Mouse (Mus musculus): ENCODE results near the gene Fam107a.

Gene Fam107a

DNA sequence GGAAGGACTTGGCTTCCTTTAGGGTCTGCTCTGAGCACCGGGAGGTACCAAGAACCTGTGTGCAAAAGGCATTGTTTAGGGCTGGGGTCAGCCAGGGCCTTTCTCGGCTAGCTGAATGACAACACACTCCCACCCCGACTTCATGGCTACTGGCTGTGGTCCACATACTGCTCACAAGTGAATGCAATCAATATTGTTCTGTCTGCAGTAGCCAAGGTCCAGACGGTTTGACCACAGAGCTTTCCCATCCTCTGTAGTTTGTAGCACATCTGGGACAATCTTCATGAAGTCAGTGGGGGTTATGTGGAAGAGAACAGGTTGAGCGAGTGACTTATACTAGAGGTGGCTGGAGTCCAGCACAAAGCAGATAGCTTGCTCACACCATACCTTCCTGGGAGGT lies 60.9 kb downstream of the Fam107a start:
- no peak for DNase-seq (ENCODE audit: low spot score in 2 of 2)

DNA sequence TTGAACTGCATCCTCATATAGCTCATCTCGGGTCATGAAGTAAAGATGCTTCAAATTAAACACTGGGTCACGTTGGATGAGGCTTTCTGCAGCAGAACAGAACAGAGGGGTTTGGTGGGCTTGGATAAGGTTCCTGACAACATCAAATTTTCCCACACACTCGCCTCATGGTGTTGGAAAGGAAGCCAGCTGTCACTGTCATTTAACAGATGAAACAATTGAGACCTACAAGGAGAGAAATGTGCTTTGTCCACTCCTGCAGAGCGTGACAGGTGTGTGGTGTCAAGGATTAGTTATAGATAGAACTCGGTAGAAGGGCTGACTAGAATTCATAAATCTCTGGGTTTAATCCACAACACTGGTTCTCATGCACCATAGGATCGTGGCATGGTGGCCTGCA lies 61.8 kb downstream of the Fam107a start:
- DNase-seq (ENCODE audit: low spot score in 2 of 2), result no peak

DNA sequence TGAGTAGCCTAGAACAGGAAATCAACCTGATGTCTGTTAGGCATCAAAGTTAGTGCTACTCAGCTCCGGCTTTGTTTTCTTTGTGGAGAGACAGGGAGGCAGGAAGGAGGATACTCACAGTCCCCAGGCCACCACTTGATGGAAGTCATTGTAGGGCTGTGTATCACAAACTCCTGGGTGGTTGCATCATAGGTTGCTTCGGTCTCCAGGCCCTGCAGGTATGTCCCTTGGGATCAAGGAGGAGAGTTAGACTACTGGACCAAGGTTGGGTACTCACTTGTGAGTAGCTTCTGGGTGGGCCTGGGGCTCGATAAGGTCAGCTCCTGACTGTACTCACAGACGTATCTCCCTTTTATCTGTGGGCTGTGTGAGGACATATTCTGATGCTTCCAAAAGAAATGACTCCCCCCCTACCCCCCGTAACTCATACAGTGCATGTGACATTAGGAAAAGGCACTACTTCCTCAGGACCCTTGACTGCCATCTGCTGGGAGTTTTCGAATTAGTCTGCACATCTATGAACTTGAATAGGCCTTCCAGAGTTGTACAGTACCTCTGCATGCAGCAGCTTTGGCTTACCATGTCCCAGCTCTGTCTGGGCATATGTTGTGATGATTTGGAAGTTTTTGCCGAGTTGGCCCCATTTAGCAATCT lies 62.6 kb downstream of the Fam107a start:
- DNase-seq (ENCODE audit: low spot score in 2 of 2), result peak; percentile 68 to 77

DNA sequence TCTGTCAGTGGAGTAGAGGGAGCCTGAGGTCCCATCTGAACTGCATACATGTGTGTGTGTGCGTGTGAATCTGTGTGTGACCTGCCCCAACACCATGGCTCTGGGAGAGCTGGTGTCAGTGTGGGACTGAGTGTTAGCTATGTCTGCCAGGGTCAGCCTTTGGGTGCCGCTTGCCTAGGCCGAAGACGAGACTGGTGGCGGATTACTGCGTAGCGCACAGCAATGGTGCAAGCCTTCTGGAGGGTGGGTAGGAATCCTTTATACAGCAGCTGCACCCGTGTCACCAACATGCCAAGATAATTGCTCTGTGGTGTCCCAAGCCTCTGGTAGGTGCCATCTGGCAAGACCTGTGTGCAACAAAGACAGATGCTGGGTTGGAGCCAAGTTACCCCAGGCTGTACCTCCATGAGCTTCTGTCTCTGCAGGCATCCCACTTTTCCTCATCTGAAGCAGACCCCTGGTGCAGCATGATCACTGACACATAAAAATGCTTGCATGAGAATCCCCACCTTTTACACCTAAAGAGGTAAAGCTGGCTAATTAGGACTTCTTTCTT lies 66.4 kb downstream of the Fam107a start:
- no peak for DNase-seq (ENCODE audit: low spot score in 2 of 2)

DNA sequence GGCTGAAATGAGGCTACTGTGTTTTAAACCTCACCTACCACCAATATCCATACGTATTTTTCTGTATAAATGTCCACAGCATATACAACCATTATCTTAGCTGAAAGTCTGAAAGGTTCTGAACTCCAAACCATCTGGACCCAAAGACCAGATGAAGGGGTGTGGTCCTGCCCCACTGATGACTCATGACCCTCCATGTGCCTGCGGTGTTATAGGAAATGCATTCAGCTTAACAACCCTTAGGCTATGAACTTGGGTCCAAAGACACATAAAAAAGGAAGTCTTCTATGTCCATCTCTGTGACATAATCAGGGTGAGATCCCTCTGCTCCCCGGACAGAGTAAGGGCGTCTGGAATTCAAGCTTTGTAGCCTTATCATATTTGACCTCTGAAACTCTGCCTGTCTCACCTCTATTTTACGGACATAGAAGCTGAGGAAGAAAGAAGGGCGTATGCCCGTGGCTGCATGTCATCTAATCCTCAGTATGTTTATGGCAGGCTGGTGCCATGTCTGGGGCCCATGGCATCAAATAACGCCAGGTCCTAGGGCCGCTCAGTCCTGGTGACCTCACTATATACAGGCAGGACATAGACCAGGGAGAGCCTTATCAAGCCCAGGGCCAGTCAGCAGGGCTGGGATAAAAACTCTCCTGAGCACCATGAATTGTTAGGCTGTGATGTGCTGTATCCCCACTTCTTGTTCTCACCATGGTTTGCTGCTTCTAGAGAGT lies 67.5 kb downstream of the Fam107a start:
- no peak for DNase-seq (ENCODE audit: low spot score in 2 of 2)

DNA sequence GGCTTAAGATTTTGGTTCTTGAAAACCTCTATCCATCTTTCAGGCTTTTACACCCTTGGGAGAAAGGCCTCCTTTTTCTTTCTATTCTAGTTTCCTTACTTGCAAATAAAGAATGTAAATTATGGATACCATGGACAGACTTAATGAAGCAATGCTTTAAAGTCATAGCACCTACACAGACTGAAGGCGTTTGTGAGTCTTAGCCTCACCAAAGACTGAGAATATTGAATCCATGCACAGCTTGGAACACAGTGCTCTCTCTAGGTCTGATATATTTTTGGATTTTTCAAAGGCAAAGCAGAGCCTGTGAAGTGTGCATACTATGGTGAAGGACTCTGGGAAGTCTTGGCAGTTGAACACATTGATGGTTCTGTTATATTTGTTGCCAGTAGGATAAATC lies 68.6 kb downstream of the Fam107a start:
- DNase-seq (ENCODE audit: low spot score in 2 of 2), result no peak

DNA sequence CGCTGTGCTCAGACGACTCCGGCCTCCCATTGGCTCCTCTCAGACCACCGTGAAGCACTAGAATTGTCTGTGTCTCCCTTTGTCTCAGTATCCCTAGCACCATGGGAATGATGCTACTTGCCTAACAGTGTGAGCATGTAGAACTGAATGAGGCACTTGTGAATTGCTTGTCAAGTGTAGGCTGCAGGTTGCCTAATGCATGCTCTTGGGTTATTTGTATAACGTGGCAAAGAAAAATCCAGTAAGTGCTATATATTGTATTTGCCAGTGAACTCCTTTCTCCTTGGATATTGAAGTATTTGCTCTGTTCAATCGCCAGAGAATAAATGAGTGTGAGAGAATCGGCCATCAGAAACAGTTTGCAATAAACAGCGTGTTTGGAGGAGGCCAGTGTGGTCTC lies 70.9 kb downstream of the Fam107a start:
- DNase-seq (ENCODE audit: low spot score in 2 of 2), result no peak

Data from right cerebral cortex, adult 2 months (tissue).